Mouse (Mus musculus) megakaryocyte-erythroid progenitor cell, adult 5 weeks (primary cell): Measurements from ENCODE around the gene Iqcj. TPM values are rescaled to one million over a fixed set of nuclear protein-coding genes. Genes with fewer than 3 reads are reported as not detected.

Experiments
- polyA plus RNA-seq: library from polyadenylated mRNA; stranded (reverse); fragments of >175 nt; gene quantifications from 2 replicates; pipeline ENCODE4 v1.2.3, GENCODE M21; 2012

Iqcj gene
- polyA plus RNA-seq, result not detected in 2 replicates

GRCm38 (mm10) chr3:67892026-67892705 lies at the start of gene Iqcj, which contains the start of gene Iqschfp:
TSS of gene Iqcj (plus strand) at chr3:67892220.
TSS of gene Iqschfp (plus strand) at chr3:67892232.

GRCm38 (mm10) chr3:68064731-68065130 lies 172.7 kb downstream of the Iqcj start, which contains the start of gene Schip1:
TSS of gene Schip1 (plus strand) at chr3:68064802.

Other genes with a start within 250 kb of the Iqcj start
- not detected in 2 replicates for gene Iqschfp, start within 50 bp of the Iqcj start, polyA plus RNA-seq
- 0.90 and 1.1 TPM in 2 replicates for gene Schip1, start 172.6 kb downstream of the Iqcj start, polyA plus RNA-seq